Mouse (Mus musculus) adrenal gland, adult 2 months (tissue): ENCODE measurements around the gene Wdr53. TPM values are rescaled to one million over a fixed set of nuclear protein-coding genes. Genes with fewer than 3 reads are reported as not detected.

ENCODE experiments used
- DNase-seq: peaks from one replicate; pipeline ENCODE4 v3.0.0; 2021
- long read RNA-seq: library from polyadenylated mRNA; stranded (forward); transcript quantifications from one replicate; pipeline ENCODE4 v2.0.0, GENCODE M21; 2021
- polyA plus RNA-seq: library from polyadenylated mRNA; depleted of rRNA; stranded (reverse); fragments of >200 nt; gene quantifications from 2 replicates; pipeline ENCODE4 v1.2.3, GENCODE M21; 2012; rRNA removed
- total RNA-seq, 2 experiments: library from RNA; stranded (reverse); gene quantifications; 2 replicates each; pipeline ENCODE4 v1.2.3; 2021

The Wdr53 gene
- 10 to 100 TPM; 10.2 to 16.1 TPM for total RNA-seq
- 0.62 and 1.6 TPM in 2 replicates for polyA plus RNA-seq
- long read RNA-seq, transcript Wdr53-203 (3 exons, 832 nt): major isoform, 6 of 10 reads
- long read RNA-seq, partial matches to known transcripts: 0 of 10 reads
- long read RNA-seq, other reads (novel, unspliced or antisense): 2 of 10 reads

DNA sequence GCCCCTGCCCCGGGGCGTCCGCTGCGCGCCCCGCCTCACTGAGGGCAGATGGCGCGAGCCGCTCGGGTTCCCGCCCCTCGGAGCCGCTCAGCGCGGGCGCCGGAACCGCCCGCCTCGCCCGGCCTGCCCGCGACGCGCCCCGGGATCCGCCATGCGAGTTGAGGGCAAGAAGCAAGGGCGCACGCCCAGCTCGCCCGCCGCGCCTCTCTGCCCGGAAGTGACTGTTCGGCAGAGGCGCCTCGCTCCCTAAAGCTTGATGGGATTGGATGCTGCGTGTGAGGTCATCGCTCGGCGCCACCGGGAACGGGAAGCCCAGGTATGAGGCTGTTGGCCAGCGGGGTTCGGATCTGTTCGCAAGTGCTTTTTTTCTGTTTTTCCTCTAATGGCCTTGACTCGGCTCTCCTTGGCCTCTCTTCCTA, at the start of gene Wdr53, which contains the start of gene Fbxo45:
Gene Wdr53 (plus strand): TSS at position 276 of the 419 bp plus-strand sequence.
Gene Fbxo45 (minus strand): TSS at position 207 of the 419 bp plus-strand sequence.
- DNase-seq: peak; percentile 99

DNA sequence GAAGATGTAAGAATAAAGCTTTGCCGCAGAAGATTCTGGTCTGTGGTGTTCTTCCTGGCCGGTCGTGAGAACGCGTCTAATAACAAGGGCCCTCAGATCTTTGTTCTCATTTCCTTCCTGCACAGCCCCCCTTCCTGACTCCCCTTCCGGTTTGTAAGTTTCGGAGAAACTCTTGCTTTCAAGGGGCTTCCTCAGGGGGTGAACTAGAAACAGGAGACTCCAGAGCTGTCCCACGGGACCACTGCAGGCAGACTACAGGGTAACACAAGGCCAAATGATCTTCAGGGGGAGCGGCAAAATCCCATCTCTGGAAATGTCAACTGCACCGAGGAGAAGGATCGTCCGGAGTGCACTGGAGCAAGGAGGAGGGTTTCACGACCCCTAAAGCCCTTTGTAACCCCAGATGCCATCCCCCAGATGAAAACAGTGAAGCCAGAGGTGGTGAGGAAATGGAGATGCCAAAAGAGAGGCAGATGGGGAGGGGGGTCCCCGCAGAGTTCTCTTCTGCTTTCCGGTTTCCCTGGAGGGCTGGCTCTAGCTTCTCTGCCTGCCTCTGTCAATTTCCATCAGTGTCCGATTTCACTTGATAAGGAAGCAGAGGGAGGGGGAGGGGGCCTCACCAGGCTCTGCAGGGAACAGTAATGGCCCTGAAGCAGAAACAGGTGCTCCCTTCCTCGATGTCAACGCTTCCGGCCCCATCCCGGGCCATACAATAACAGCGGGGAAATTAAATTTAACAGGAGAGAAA, 46.6 kb upstream of the Wdr53 start:
- DNase-seq: peak; percentile 27

DNA sequence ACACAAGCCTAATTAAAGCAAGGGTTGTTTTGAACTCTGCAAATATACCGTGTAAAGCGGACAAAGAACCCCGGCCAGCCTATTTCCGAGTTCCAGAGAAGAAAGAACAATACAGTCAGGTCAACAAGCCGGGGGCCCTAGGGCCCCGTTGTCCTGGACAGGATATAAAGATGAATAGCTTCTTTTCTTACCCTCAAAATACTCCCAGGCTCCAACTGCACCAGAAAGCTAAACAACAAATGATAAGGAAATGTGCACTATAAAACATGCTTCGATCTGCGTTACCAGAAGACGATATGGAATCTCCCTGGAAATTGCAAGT, 46.1 kb upstream of the Wdr53 start:
- no peak for DNase-seq

DNA sequence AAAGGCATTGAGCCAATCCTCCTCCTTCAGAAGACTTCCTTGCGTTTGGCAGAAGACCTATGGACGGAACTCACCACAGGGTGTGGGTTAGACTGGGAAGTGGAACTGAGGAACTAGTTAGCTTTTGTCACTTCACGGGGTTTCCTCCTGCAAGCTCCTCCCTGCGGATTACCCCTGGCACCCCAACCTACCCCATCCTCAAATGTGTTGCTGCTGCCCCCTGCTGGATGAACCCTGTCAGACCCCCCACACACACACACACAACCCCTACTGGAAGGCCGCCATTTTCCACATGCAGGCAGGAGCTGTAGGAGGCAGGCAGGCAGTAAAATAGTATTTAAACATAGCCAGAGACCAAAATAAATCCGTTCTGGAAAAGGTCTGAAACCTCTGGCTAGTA, 44.3 kb upstream of the Wdr53 start:
- peak; percentile 74 for DNase-seq

DNA sequence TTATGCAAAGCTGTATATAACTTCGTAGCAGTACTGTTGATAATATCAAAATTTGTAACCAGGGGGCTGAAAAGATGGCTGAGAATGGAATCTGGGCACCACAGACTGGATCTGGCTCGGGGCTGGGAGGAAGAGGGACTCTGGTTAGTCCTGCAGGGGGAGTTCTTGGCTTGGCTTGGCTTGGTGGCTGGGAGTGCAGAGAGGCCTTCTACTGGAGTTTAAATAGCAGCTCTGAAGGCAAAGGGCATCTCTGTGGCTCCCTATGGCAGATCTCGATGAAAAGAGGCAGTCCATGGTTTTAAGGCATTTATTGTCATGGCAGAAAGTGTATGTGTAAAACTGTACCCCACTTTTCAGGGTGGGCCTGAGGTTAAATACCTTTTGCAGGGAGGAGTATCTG, 42.1 kb upstream of the Wdr53 start:
- DNase-seq: peak; percentile 30

DNA sequence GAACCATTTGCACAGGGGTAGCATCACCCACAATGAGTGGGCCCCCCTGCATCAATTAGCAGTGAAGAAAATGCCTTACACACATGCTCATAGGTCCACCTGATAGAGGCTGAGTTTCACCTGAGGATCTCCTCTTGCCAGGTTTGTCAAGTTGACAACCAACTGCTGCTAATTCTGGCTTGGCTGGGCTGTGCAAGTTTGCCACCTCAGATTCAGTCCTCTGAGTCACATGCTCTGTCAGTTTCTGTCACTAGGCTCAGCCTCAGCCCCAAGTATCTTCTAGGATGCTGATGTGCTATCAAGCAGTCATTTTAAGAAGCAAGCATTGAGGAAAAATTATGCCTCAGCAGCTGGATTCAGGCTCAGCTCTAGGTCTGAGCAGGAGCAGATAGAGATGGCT, 32.9 kb upstream of the Wdr53 start:
- no peak for DNase-seq

DNA sequence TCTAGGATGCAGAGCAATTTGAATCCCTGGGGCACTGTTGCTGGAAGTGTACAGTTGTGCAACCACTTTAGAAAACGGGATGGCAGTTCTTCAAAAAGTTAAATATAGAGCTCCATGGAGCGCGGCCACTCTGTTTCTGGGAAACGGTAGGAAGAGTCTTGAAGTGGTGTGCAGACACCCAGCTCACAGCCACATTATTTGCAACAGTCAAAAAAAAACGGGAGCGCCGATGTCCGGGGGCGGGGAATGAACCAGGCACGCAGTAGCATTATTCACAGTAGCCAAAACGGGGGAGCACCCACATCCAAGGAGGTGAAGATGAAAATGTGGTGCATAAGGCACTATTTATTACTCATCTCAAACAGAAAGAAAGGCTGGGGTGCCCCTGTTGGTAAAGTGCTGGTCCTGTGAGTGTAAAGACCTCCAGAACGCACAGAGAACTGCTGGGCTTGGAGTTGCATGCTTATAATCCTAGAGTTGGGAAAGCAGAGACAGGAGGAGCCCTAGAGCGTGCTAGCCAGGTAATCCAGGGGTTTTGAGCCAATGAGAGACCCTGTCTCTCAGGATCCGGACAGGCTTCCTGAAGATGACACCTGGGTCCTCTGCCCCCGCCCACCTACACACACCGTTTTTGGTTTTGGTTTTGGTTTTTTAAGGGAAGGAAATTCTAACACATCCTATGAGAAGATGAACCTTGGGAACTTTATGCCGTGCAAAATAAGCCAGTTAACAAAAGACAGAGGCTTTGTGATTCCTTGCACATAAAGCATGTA, 32.0 kb upstream of the Wdr53 start:
- DNase-seq: no peak

DNA sequence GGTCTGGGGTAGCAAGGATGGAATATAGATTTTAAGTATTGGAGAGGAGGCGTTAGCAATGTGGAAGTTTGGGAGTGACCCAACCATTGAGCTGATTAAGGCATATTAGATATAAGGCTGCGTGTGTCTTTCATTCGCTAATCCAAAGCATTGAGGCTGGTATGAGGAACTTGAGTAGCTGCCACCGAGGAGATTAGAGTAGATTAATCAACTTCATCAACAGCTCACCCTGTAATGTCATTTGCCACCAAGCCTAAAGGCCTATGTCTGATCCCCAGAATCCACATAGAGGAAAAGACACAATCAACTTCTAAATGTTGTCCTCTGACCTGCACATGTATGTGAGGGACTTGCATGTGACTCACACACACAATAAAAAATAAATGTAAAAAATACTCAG, 25.2 kb upstream of the Wdr53 start:
- DNase-seq: no peak

DNA sequence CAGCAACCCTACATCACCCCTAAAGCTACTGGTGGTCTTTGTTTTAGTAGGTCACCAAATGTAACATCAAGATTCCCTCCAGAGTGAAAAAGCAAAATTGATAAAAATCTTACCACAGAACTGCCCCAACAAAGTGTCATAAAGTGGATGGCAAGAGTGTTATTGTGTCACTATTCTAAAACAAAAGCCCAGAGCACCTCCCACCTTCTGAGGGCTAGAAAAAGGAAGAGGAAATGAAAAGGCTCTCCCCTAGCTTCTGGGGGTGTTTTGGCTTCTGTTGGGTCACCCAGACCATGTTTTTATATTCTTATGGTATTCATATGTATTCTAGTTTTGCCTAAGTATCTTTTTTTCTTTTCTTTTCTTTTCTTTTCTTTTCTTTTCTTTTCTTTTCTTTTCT, 24.6 kb upstream of the Wdr53 start:
- no peak for DNase-seq

DNA sequence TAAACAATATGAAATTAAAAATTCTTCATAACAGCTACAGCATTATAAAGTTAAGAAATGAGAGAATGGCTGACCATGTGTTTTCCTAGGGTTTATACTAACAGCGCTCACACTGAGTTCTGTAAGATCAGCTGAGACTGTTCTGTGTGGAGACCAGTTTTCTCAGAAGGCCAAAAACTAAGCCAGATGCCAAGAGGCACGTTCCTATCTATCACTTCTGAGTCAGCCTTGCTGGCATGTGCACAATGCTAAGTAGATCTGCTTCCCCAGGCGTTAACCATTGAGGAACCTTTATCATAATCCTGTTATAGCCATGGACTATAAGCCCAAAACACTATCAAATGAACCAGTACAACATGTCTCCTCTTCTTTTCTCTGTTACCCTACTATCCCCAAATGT, 15.0 kb upstream of the Wdr53 start:
- peak; percentile 81 for DNase-seq

DNA sequence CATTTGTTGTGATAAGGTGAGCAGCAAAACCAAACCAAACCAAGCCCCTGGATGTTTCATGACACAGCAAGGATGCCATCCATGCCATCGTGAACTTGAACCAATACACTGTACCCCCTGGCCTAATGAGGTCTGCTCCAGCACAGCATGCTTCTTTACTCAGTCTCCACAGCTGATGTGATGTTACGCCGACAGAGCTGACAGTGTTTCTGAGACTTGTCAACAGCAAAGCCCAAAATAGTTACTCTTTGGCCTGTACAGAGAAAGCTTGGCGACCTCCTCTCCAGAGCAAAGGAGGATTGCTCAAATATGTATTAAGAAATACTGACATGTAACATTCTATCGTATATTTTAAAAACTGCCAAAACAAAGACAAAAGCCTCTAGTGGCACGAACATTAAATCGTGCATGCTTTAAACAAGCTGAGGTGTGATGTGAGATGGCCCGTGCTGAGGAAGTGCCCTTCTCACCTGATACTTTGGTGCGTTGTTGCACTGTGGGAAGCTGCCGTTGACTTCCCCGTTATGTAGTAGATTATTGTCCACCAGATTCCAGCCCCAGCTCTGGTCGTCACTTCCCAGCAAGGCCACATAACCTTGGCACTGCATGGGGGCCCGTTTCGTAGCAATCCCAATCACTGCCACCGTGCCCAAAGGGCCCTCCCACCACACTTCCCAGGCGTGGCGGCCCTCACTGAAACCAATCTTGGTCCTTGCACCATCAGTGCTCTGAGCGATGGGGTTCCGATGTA, 8.9 kb upstream of the Wdr53 start:
- DNase-seq: peak; percentile 51

DNA sequence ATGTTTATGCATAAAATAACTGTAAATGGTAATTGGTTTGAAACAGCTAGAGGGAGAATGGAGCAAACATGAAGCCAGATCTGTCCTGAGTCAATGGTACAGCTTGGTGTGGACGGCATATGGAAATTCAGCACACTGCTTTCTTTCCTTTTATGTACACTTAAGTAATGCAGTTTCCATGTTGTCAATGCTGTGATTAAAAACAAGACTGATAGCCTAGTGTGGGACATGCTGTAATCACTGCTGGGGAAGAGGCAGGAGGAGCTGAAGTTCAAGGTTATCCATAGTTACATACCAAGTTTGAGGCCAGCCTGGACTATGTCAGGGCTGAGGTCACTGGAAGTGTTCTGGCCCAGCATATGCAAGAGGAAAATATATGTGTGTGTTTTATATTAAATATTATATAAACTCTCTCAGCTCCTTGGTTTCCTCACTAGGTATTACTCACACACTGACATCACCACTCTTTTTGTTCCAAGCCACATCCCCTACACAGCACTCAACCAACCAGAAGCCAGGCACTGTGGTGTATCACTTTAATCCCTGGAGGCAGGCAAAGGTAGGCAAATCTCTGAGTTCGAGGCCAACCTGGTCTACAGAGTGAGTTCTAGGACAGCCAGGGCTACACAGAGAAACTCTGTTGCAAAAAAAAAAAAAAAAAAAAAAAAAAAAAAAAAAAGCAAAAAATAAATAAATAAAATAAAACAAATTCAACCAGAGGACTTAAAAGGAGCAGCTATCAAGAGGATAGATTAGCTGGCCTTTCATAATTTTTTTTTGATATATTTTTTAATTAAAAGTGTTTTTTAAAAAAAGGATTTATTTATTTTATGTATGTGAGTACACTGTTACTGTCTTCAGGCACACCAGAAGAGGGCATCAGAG, 7.4 kb upstream of the Wdr53 start:
- peak; percentile 40 for DNase-seq

DNA sequence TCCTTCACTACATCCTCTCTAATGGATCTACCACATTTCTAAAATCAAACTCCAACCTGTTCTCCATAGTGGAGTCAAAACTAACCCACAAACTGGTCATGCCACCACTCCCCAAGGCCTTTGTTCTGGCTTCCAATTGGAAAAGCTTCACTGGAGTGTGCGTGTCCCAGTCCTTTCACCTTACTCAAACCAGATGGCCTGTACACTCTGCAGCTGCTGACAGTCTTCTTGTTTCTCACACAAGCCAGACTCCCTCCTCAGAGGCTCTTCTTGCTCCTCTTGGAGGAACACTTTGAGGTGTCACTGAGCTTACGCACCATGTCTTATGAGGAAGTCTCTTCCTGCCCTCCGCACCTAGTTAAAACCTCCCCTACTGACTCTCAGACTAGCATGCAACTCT, 3.1 kb upstream of the Wdr53 start:
- DNase-seq: no peak

DNA sequence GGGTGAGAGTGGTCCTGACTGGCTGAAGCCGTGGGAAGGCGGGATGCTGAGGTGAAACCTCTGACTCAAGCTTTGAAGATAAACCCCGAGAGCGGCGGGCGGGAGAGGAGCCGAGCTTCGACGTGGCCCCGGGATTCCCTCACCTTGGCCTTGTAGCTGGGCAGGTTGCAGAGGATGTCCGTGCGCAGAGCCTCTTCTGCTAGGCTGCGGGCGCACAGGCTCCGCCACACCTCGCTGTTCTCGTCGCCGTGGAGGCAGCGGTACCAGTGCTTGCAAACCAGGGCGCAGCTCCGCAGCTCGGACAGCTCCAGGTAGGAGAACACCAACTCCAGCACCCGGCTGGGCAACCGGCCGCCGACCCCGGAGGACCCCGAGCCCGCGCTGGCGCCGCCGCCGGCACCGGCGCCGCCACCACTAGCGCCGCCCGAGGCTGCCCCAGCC, 656 bp upstream of the Wdr53 start:
- peak; percentile 71 for DNase-seq

DNA sequence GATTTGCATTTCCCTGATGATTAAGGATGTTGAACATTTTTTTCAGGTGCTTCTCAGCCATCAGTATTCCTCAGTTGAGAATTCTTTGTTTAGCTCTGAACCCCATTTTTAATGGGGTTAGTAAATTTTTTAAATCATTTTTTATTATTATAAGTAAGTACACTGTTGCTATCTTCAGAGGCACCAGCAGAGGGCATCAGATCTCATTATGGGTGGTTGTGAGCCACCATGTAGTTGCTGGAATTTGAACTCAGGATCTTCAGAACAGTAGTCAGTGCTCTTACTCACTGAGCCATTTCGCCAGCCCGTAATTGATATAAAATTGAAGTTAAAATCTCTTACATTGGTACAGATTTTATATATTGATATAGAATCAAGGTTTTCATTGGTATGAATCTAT, 17.2 kb downstream of the Wdr53 start:
- DNase-seq: peak; percentile 22

DNA sequence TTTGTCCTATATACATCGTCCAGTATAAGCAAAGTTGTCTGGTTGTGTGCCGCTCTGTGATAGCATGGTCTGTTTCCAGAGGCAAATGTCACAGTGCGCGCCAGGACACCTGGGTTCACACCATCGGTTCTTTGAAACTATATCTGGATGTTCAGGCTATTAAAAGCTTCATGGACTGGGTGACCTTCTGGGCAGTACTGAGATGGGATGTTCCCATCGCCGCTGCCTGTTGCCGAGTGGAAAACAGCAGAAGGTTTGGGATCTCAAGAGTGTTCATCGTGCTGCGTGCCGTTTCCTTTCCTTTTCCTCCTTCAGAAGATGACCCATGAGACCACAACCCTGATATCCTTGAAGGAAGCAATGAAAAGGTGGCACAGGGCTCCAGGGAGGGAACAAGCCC, 24.3 kb downstream of the Wdr53 start, which contains the start of gene Smco1:
Gene Smco1 (plus strand): TSS at position 178 of the 400 bp plus-strand sequence.
- DNase-seq: no peak

DNA sequence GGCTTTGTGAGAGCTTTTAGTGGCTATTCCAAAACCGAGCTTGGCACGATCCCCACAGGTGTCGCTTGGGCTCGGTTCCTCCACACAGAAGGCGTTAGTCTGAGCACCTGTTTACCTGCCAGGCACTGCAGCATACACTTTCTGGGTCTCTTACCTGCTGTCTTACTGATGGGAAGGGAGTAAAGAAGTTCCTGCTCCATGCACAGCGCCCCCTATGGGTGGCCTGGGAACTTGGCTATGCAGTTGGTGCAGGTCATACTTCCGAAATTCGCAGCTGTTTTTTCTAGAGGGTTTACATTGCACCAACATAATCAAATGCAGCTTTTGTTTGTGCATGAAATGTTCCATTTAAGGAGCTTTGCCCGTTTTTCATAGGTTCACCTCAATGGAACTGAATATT, 26.3 kb downstream of the Wdr53 start:
- DNase-seq: no peak

DNA sequence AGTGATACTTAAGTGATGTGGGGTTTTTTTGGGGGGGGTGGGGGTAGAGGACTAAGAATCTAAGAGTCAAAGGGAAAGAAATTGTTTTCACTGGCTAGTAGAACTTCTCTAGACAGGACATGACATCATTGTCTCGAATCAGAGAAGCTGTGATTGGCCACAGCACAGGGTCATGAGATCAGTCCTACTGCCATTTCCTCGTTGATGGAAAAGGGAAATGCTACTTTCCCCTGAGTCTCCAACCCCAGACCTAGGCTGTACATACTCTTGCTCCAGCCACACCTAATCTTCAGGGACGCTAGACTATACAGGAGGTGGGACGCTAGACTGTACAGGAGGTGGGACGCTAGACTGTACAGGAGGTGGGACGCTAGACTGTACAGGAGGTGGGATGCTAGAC, 28.0 kb downstream of the Wdr53 start:
- no peak for DNase-seq

DNA sequence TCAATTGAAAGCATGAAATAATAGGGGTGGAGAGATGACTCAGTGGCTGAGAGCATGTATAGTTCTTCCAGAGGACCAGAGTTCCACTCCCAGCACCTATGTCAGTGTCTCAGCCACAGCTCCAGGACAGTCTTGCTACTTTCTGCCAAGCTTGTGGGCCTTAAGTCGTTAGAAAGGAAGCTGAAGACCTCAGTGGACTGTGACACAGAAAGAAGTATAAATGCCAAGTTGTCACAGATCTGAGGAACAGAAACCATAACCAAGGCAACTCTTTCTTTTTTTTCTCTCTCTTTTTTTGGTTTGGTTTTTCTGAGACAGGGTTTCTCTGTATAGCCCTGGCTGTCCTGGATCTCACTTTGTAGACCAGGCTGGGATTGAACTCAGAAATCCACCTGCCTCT, 28.8 kb downstream of the Wdr53 start:
- DNase-seq: no peak

DNA sequence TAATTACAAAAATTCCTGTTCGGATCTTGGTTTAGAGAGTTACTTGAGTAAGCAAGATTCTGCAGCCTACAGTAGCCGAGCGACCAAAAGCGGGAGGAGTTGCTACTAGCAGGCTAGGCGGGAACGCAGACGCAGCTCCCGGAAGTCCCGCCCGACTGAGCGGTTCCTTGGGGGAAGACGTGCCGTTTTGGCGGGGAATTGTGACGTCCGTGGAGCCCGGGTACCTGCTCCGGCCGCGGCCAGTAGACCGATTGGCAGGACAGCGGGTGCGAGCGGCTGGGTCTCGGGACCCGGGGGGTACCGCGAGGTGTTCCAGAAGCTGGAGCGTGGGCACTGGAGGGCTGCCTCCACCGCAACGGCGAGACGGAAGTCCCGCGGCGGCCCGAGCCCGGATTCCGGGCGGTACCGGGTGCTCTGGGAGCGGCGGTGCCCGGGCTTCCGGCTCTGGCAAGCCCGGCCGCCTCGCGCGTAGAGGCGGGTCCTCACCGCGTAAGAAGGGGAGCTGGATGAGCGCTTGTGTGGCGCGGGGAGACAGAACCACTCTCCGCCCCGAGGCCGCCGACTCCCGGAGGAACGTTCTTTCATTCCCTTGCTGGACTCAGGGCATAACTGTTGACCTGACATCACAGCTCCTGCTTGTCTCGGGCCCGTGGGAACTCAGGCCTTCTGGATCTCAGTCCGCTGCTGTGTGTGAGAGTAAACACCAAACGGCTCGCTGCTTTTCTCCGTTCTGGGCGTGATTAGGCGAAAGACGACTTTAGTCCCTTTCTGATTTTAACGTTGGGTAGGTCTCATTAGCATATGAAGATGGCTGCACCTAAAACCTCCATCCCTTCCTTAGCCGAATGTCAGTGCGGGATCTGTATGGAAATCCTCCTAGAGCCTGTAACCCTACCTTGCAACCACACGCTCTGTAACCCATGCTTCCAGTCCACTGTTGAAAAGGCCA, 30.6 kb downstream of the Wdr53 start, which contains the start of gene Rnf168:
Gene Rnf168 (plus strand): TSS at position 152 of the 949 bp plus-strand sequence.
- DNase-seq: peak; percentile 95
